Mouse (Mus musculus) ES-Bruce4 (cell line): ENCODE results near the gene Strip1.

ENCODE experiments used
- CTCF ChIP-seq: IDR thresholded peaks from one replicate; pipeline ENCODE4 v1.8.1; 2011; ENCODE audit warnings: low read depth, low read length
- POLR2A ChIP-seq: IDR thresholded peaks from one replicate; pipeline ENCODE4 v1.8.1; 2011; ENCODE audit warnings: low read length; ENCODE audit not compliant: insufficient read depth

- TF ChIP-seq POLR2A (no peak), CTCF (no peak)
These were observed 53.6 kb downstream of the Strip1 start for GRCm38 (mm10) chr3:107577810-107578390.
